Mouse (Mus musculus) right cerebral cortex, postnatal 14 days (tissue): ENCODE data around the gene Actrt2.

Experiments
- DNase-seq: peaks from one replicate; pipeline ENCODE4 v3.0.0; 2022

Actrt2 gene

GRCm38 (mm10) chr4:154667767-154668166, at the start of gene Actrt2:
Gene Actrt2 (minus strand): TSS chr4:154667867.
- no peak for DNase-seq

DNA sequence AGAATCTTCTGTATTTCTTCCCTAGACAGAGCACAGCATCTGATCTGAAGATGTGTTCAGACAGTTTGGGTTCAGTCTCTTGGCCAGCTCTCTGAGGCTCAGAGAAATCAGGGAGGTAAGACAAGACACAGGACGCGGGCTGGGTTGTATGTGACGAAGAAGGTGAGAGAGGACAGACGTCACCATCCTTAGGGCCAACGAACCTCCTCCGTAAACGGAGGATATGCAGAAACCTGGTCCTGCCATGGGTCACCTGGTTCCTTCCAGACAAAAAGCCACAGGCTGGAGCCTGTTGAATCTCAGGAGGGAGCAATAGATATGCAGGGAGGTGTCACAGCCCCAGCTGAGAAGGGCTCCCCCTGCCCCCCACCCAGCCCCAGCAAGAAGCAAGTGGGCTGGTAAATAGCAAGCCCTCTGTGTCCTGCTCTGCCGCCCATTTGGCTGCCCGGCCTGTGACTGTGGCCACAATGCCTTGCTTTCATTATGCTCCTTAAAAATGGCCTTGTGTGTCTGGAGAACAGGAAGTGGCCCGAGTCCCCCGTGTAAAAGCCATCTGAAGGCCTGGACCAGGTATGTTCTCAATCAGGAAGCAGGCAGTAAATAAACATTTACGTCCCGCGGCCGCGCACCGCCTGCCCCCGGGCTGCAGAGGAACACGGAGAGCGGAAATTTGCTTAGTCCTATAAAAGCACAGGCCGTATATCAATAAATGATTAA, 41.9 kb upstream of the Actrt2 start:
- no peak for DNase-seq

DNA sequence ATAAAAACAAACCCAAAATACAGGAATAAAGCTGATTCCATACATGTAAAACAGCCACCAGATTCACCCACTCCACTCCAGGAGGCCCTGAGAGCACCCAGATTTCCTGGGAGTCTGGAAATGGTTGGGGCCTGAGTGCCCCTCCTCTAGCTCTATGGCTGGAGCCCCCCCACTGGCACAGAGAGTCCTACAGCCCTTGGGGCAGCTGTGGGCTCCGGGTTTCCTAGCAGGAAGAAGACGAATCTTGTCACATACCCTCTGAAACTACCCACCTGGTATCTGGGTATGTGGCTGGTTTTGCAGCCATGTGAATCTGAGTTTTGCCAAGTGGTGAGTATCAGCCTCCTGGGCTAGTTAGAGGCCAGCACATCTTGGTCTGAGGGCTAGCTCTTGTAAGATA, 41.1 kb upstream of the Actrt2 start:
- no peak for DNase-seq

- no peak for DNase-seq
Measured at GRCm38 (mm10) chr4:154708223-154708622, 40.6 kb upstream of the Actrt2 start.

DNA sequence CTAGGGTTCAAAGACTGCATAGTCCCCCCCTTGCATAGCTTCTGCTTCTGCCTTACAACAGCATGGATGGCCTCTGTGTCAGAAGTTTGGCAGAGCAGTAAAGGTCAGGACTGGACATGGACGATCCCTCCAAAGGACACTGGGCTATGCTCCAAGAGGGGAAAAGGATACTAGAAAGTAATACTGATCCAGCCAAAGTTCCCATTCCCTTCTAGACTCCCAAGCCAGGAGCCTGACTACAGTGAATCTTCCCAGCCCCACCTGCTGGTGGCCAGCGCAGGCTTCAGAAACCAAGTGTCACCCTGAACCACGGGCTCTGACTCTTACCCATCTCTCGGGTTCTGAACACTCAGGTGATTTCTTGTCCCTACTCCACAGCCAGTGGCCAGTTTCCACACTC, 39.9 kb upstream of the Actrt2 start:
- DNase-seq = no peak

DNA sequence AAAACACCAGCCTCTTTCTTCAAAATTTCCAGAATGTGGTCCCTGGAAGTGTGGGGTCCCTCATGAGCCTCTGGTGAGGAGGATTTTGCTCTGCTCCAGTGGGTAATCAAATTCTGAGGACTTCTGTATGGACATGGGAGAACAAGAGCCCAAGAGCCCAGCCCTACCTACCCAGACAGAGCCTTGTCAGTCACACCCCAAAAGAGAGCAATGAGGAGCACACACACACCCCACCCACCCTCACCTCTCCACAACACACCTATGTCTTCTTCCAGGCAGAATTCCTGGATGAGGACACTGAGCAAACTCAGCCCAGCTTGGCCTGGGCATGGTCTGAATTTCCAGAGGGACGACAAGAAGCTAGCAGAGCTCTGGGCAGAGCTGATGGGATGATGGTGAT, 38.8 kb upstream of the Actrt2 start:
- no peak for DNase-seq

DNA sequence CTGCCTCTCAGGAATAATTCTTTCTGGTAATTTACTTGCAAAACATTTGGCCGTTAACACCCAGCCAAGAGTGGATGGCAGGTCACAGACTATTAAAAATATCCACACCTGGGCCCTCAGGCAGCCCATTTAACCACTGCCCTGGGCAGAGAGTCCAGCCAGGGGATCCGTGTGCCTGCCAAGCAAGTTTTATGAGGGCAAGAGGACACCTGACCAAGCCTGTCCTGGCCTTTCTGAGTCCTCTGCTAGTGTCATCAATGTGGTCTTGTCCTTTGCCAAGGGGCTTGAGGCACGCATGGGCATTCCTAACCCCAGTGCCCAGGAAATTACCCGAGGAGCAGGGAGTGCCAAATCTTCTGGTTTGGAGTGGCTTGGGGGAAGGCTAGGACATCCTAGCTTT, 38.0 kb upstream of the Actrt2 start:
- no peak for DNase-seq

GRCm38 (mm10) chr4:154705056-154705455, 37.4 kb upstream of the Actrt2 start:
- no peak for DNase-seq

- no peak for DNase-seq
Measured at GRCm38 (mm10) chr4:154704591-154704990, 36.9 kb upstream of the Actrt2 start.

DNA sequence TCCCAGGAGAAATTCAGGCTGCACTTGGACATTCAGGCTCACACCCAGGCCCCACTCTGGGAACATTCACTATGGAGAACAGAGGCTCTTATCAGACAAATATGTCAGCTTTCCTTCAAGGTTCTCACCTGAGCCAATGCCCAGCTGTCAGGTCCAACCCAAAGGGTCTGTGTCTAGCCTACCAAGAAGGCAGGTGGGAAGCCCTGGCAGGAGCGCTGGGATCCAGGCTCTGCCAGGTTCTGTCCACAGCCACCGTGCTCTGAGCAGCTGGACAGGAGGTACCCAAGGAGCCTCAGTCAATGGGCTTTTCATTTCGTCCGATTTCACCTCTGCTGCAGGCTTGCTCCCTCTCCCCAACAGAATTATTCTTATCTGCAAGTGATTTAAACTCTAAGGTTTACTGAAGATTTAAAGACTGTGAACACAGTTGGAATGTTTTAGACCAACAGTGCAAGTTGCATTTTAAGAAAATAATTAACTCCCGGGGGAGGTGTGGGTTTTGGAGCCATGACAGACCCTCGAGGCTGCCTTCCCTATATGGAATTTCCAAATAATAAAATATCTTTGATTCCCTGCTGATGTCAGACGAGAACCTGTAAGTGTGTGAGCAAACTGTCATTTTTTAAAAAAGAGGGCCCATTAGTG, 35.9 kb upstream of the Actrt2 start:
- no peak for DNase-seq

GRCm38 (mm10) chr4:154702931-154703330, 35.3 kb upstream of the Actrt2 start:
- no peak for DNase-seq

DNA sequence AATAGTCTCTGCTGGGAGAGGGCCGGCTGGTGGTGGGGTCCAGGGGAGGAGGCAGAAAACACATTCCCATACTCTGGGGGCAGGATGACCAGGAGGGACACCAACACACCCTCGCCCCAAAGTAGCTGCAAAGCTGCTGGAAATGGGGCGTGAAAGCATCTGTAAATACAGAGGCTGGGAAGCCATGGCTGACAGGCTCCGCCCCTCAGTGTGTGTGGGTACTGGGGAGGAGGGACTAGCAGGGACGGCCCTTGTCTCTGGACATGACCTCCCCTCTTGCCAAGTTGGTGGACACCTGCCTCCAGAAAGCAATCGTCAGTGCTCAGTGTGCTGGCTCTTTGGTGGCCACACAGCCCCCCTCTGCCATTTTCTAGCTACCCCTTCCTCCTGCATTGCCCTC, 34.5 kb upstream of the Actrt2 start:
- DNase-seq = no peak

DNA sequence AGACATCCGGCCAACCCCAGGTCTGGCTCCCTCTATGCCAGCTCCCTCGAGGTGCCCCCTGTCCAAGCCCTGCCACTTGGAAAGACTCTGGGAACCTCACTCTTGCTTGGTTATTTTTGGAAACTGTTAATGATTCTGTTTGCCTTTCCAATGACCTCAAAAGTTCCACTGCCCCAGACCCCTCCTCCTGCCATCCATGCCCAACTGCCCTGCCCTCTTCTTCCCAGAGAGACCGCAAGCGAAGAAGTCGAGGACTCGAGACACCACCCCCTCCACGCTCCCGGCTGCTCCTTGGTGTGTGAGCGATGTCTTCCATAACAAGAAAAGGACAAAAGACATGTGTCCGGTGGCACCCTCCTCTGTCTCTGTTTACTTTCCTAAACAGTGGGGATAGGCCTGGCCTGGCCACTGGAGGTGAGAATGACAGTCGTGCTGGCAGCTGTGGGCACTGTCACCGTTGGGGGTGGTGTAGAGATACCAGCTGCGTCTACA, 33.3 kb upstream of the Actrt2 start:
- DNase-seq = no peak

DNA sequence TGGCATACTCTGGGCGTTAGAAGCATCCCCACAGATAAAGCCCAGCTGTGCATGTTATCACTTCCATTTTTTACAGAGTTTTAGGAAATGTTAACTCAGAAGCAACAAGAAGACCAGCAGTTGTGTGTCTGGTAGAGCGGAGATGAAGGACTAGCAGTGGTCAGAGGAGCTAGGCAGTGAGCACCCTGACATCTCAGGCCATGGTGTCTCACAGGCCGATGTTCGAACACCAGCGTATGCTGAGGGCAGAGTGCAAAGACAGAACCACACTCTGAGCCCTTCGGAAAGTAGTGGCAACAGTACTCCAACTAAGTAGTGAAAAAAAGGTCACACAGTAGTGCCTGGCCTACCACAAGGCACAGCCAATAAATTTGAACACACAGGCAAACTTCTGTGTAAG, 32.8 kb upstream of the Actrt2 start:
- no peak for DNase-seq

DNA sequence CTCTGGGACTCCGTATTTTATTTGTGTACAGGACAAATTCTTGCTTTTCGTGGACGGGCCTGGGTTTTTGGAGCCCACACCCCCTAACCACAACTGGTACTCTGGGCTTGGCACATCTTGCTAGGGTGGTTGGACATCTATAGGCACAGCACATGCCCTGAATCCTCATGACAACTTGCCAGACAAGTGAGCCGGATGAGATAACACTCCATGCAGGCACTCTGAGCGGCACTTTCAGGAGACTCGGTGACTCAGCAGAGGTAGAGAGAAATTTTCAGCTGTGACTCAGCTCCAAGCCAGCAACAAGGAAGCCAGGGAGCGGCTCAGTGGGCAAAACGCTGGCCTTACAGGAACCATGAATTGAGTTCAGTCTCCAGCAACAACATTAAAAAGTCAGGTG, 31.6 kb upstream of the Actrt2 start:
- no peak for DNase-seq

- DNase-seq = no peak
Measured at GRCm38 (mm10) chr4:154698631-154699030, 31.0 kb upstream of the Actrt2 start.

GRCm38 (mm10) chr4:154698021-154698590, 30.4 kb upstream of the Actrt2 start:
- DNase-seq = no peak

GRCm38 (mm10) chr4:154697476-154697875, 29.8 kb upstream of the Actrt2 start:
- no peak for DNase-seq

- no peak for DNase-seq
Measured at GRCm38 (mm10) chr4:154696552-154696951, 28.9 kb upstream of the Actrt2 start.

- no peak for DNase-seq
Measured at GRCm38 (mm10) chr4:154696146-154696545, 28.5 kb upstream of the Actrt2 start.

GRCm38 (mm10) chr4:154694361-154694760, 26.7 kb upstream of the Actrt2 start:
- no peak for DNase-seq

- no peak for DNase-seq
Measured at GRCm38 (mm10) chr4:154693348-154694015, 25.8 kb upstream of the Actrt2 start.

GRCm38 (mm10) chr4:154683068-154683752, 15.5 kb upstream of the Actrt2 start:
- DNase-seq = no peak
